Mouse (Mus musculus): Measurements from ENCODE around the gene Tcf12.

The Tcf12 gene

GRCm38 (mm10) chr9:71837366-71837765 is 274.3 kb downstream of the Tcf12 start:
- DNase-seq (ENCODE audit: low read depth, low spot score) = no peak

GRCm38 (mm10) chr9:71836366-71836765 is 275.3 kb downstream of the Tcf12 start:
- no peak for DNase-seq (ENCODE audit: low read depth, low spot score)

GRCm38 (mm10) chr9:71835203-71835815 is 276.4 kb downstream of the Tcf12 start:
- no peak for DNase-seq (ENCODE audit: low read depth, low spot score)

GRCm38 (mm10) chr9:71834707-71835106 is 277.0 kb downstream of the Tcf12 start:
- no peak for DNase-seq (ENCODE audit: low read depth, low spot score)

GRCm38 (mm10) chr9:71831756-71832699 is 279.6 kb downstream of the Tcf12 start:
- peak; percentile 9 for DNase-seq (ENCODE audit: low read depth, low spot score)

- DNase-seq (ENCODE audit: low read depth, low spot score) = no peak
These were observed 280.7 kb downstream of the Tcf12 start for GRCm38 (mm10) chr9:71830994-71831393.

GRCm38 (mm10) chr9:71830365-71830764 is 281.3 kb downstream of the Tcf12 start:
- no peak for DNase-seq (ENCODE audit: low read depth, low spot score)

GRCm38 (mm10) chr9:71829753-71830152 is 281.9 kb downstream of the Tcf12 start:
- DNase-seq (ENCODE audit: low read depth, low spot score) = no peak

- no peak for DNase-seq (ENCODE audit: low read depth, low spot score)
These were observed 282.5 kb downstream of the Tcf12 start for GRCm38 (mm10) chr9:71829137-71829536.

GRCm38 (mm10) chr9:71827371-71827770 is 284.3 kb downstream of the Tcf12 start:
- DNase-seq (ENCODE audit: low read depth, low spot score) = no peak

GRCm38 (mm10) chr9:71826040-71826525 is 285.6 kb downstream of the Tcf12 start:
- DNase-seq (ENCODE audit: low read depth, low spot score) = no peak

- DNase-seq (ENCODE audit: low read depth, low spot score) = no peak
These were observed 289.7 kb downstream of the Tcf12 start for GRCm38 (mm10) chr9:71822003-71822402.

GRCm38 (mm10) chr9:71818453-71818852 is 293.2 kb downstream of the Tcf12 start:
- DNase-seq (ENCODE audit: low read depth, low spot score) = no peak

GRCm38 (mm10) chr9:71816121-71816520 is 295.6 kb downstream of the Tcf12 start:
- no peak for DNase-seq (ENCODE audit: low read depth, low spot score)

GRCm38 (mm10) chr9:71813565-71813964 is 298.1 kb downstream of the Tcf12 start:
- DNase-seq (ENCODE audit: low read depth, low spot score) = no peak

GRCm38 (mm10) chr9:71812914-71813313 is 298.8 kb downstream of the Tcf12 start:
- no peak for DNase-seq (ENCODE audit: low read depth, low spot score)

GRCm38 (mm10) chr9:71812402-71812801 is 299.3 kb downstream of the Tcf12 start:
- no peak for DNase-seq (ENCODE audit: low read depth, low spot score)

- no peak for DNase-seq (ENCODE audit: low read depth, low spot score)
These were observed 300.3 kb downstream of the Tcf12 start for GRCm38 (mm10) chr9:71811404-71811803.

GRCm38 (mm10) chr9:71810723-71811122 is 300.9 kb downstream of the Tcf12 start:
- DNase-seq (ENCODE audit: low read depth, low spot score) = no peak

- DNase-seq (ENCODE audit: low read depth, low spot score) = no peak
These were observed 302.9 kb downstream of the Tcf12 start for GRCm38 (mm10) chr9:71808640-71809254.

- DNase-seq (ENCODE audit: low read depth, low spot score) = no peak
These were observed 303.9 kb downstream of the Tcf12 start for GRCm38 (mm10) chr9:71807801-71808200.

- DNase-seq (ENCODE audit: low read depth, low spot score) = no peak
These were observed 305.3 kb downstream of the Tcf12 start for GRCm38 (mm10) chr9:71806422-71806805.
